Comparison of ENCODE assay signal across 24 mouse cellular contexts in the genomic region with DNA sequence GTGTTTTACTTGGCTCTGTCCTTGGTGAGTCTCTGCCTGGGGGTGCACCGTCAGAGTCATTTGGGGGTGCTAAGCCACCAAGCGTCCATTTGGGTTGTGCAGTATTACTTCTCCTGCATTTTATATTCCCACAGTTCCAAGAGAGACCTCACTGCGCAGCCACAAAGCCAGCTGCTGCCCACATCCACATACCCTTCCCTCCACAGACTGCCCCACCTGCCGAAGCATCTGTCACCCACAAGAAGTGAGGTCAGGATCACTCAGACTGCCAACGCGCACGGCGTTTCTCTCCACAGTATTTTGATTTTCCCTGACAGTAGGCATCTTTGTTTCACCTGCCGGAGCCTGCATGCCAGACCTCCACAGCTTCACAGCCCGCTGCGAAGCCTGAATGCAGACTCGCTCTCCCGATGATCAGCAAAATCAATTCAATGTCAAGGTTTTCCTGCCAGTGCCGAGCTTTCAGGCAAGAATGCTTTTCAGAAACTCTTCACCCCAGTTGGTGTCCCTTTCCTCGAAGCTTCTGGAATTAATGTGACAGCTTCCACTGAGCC. TPM values are rescaled to one million over a fixed set of nuclear protein-coding genes. Genes with fewer than 3 reads are reported as not detected.
DNase-seq lines count a peak whose midpoint lies in the region; ATAC-seq lines count a peak whose summit lies in the region.
"Had no signal": no experiment of that assay in that cellular context is flagged by ENCODE, and none has a peak within 500 bp of the region (broad histone marks: within the 10 kb centered on the region; RNA-seq: fewer than 3 reads in every experiment).

No protein-coding gene starts in this region.

- ATAC-seq in hindbrain, embryonic 11.5 days (ENCODE audit: low FRiP score) = no peak
- no peak for ATAC-seq in forebrain, embryonic 14.5 days
- no peak for ATAC-seq in hindbrain, embryonic 13.5 days (ENCODE audit: low FRiP score)
- no peak for ATAC-seq in midbrain, embryonic 15.5 days (replicated peaks)
- ATAC-seq: liver, postnatal 0 days had no signal

- H3K4me1 ChIP-seq in hindbrain, embryonic 10.5 days (replicated peaks) = peaks cover 22% of the 10 kb centered on the region
- no peaks in the 10 kb centered on the region for H3K4me1 ChIP-seq in hindbrain, embryonic 11.5 days (replicated peaks; ENCODE audit: control insufficient read depth, insufficient read depth, low read length)
- peaks cover 11% of the 10 kb centered on the region for H3K4me1 ChIP-seq in forebrain, embryonic 14.5 days (ENCODE audit: control insufficient read depth, insufficient read depth, low read length)
- H3K4me1 ChIP-seq in hindbrain, embryonic 13.5 days (replicated peaks) = peaks cover 30% of the 10 kb centered on the region
- H3K4me1 ChIP-seq in midbrain, embryonic 15.5 days = peaks cover 26% of the 10 kb centered on the region

- no peaks in the 10 kb centered on the region for H3K27me3 ChIP-seq in hindbrain, embryonic 10.5 days (ENCODE audit: insufficient read depth, poor library complexity, severe bottlenecking)
- no peaks in the 10 kb centered on the region for H3K27me3 ChIP-seq in hindbrain, embryonic 11.5 days (ENCODE audit: control insufficient read depth, insufficient read depth, low read length)
- no peaks in the 10 kb centered on the region for H3K27me3 ChIP-seq in forebrain, embryonic 14.5 days (replicated peaks; ENCODE audit: control insufficient read depth, insufficient read depth, low read length)
- no peaks in the 10 kb centered on the region for H3K27me3 ChIP-seq in hindbrain, embryonic 13.5 days
- no peaks in the 10 kb centered on the region for H3K27me3 ChIP-seq in midbrain, embryonic 15.5 days (replicated peaks)
- H3K27me3 ChIP-seq: embryonic facial prominence, embryonic 12.5 days had no signal

- H3K9ac ChIP-seq in hindbrain, embryonic 11.5 days (ENCODE audit: low read depth, low read length) = no peak overlapping the region
- no peak overlapping the region for H3K9ac ChIP-seq in forebrain, embryonic 14.5 days (ENCODE audit: low read length)
- H3K9ac ChIP-seq in hindbrain, embryonic 13.5 days = peak overlapping the region; percentile 53; the same call in 1 of the 2 replicates
- H3K9ac ChIP-seq in midbrain, embryonic 15.5 days = no peak overlapping the region
- H3K9ac ChIP-seq: embryonic facial prominence, embryonic 12.5 days; liver, postnatal 0 days had no signal

- H3K27ac ChIP-seq in hindbrain, embryonic 10.5 days = peak overlapping the region; percentile 13
- no peak overlapping the region for H3K27ac ChIP-seq in hindbrain, embryonic 11.5 days (ENCODE audit: low read depth, low read length)
- H3K27ac ChIP-seq in forebrain, embryonic 14.5 days (ENCODE audit: low read depth, low read length) = peak overlapping the region; percentile 48; the same call in 1 of the 2 replicates
- H3K27ac ChIP-seq in hindbrain, embryonic 13.5 days = peak overlapping the region; percentile 67
- H3K27ac ChIP-seq in midbrain, embryonic 15.5 days = peak overlapping the region; percentile 64
- H3K27ac ChIP-seq: embryonic facial prominence, embryonic 12.5 days; layer of hippocampus, adult 2 months had no signal

- H3K9me3 ChIP-seq in hindbrain, embryonic 10.5 days = no peaks in the 10 kb centered on the region
- no peaks in the 10 kb centered on the region for H3K9me3 ChIP-seq in hindbrain, embryonic 11.5 days (ENCODE audit: control insufficient read depth, low read length)
- H3K9me3 ChIP-seq in forebrain, embryonic 14.5 days (replicated peaks; ENCODE audit: control insufficient read depth, low read length) = no peaks in the 10 kb centered on the region
- no peaks in the 10 kb centered on the region for H3K9me3 ChIP-seq in hindbrain, embryonic 13.5 days
- no peaks in the 10 kb centered on the region for H3K9me3 ChIP-seq in midbrain, embryonic 15.5 days
- H3K9me3 ChIP-seq: embryonic facial prominence, embryonic 12.5 days had no signal

- no peak for DNase-seq in hindbrain, embryonic 10.5 days (ENCODE audit: low spot score)
- DNase-seq in hindbrain, embryonic 11.5 days (ENCODE audit: low spot score) = no peak
- peak; percentile 40 for DNase-seq in forebrain, embryonic 14.5 days (ENCODE audit: low spot score)
- no peak for DNase-seq in lung, postnatal 14 days
- DNase-seq in adrenal gland, adult 2 months = no peak
- no peak for DNase-seq in left cerebral cortex, postnatal 10 days (ENCODE audit: extremely low spot score in 1 of 2, low spot score in 2 of 2)
- DNase-seq: adrenal gland, postnatal 36 days; heart, adult 18-20 months; kidney, adult 11 months; kidney, postnatal 10 days; liver; liver, postnatal 0 days; right cerebral cortex, postnatal 25 days had no signal

- H3K4me2 ChIP-seq in hindbrain, embryonic 11.5 days (replicated peaks; ENCODE audit: low read depth, low read length) = no peak overlapping the region
- H3K4me2 ChIP-seq in forebrain, embryonic 14.5 days (ENCODE audit: low read length) = no peak overlapping the region
- H3K4me2 ChIP-seq in hindbrain, embryonic 13.5 days = 0 out of 2 replicates have a peak overlapping the region, but pooled peaks have one; percentile 27
- peak overlapping the region; percentile 20; the same call in 1 of the 2 replicates for H3K4me2 ChIP-seq in midbrain, embryonic 15.5 days
- H3K4me2 ChIP-seq: embryonic facial prominence, embryonic 12.5 days had no signal

- intact Hi-C loops in left cerebral cortex, postnatal 10 days (cut with DNase I) = no loop called here

- H3K36me3 ChIP-seq in hindbrain, embryonic 10.5 days = no peaks in the 10 kb centered on the region
- H3K36me3 ChIP-seq in hindbrain, embryonic 11.5 days (ENCODE audit: control insufficient read depth, insufficient read depth, low read length) = no peaks in the 10 kb centered on the region
- H3K36me3 ChIP-seq in forebrain, embryonic 14.5 days (ENCODE audit: control insufficient read depth, insufficient read depth, low read length) = no peaks in the 10 kb centered on the region
- H3K36me3 ChIP-seq in hindbrain, embryonic 13.5 days = no peaks in the 10 kb centered on the region
- no peaks in the 10 kb centered on the region for H3K36me3 ChIP-seq in midbrain, embryonic 15.5 days (replicated peaks)
- H3K36me3 ChIP-seq: embryonic facial prominence, embryonic 12.5 days had no signal

- 68% methylated on average over 15 of the region's 15 CpGs for WGBS in hindbrain, embryonic 10.5 days
- 57% methylated on average over 15 of the region's 15 CpGs for WGBS in hindbrain, embryonic 11.5 days
- WGBS in forebrain, embryonic 14.5 days = 49% methylated on average over 15 of the region's 15 CpGs
- 40% methylated on average over 15 of the region's 15 CpGs for WGBS in hindbrain, embryonic 13.5 days
- 38% methylated on average over 15 of the region's 15 CpGs for WGBS in midbrain, embryonic 15.5 days

- no peak overlapping the region for H3K4me3 ChIP-seq in hindbrain, embryonic 10.5 days
- H3K4me3 ChIP-seq in hindbrain, embryonic 11.5 days (ENCODE audit: low read depth, low read length) = no peak overlapping the region
- no peak overlapping the region for H3K4me3 ChIP-seq in forebrain, embryonic 14.5 days (ENCODE audit: low read depth, low read length)
- H3K4me3 ChIP-seq in hindbrain, embryonic 13.5 days = no peak overlapping the region
- H3K4me3 ChIP-seq in midbrain, embryonic 15.5 days = no peak overlapping the region
- H3K4me3 ChIP-seq: embryonic facial prominence, embryonic 12.5 days; layer of hippocampus, adult 2 months had no signal

RNA-seq across cellular contexts. Expression of a gene that starts 15.7 kb away (rescaled TPM):
- 6.0 and 6.6 TPM in 2 replicates for polyA plus RNA-seq in hindbrain, embryonic 10.5 days (2016; fragmentation: Nextera tagmentation; extraction: Ambion mirVana)
- 4.4 and 5.6 TPM in 2 replicates for polyA plus RNA-seq in hindbrain, embryonic 11.5 days (2014; fragmentation: Nextera tagmentation; extraction: Ambion mirVana)
- 4.4 and 9.0 TPM in 2 replicates for polyA plus RNA-seq in forebrain, embryonic 14.5 days (2014; fragmentation: Nextera tagmentation; extraction: Ambion mirVana)
- 15.8 and 16.8 TPM in 2 replicates for polyA plus RNA-seq in hindbrain, embryonic 13.5 days (2015; fragmentation: Nextera tagmentation; extraction: Ambion mirVana)
- 27.2 and 31.8 TPM in 2 replicates for polyA plus RNA-seq in midbrain, embryonic 15.5 days (2015; fragmentation: Nextera tagmentation; extraction: Ambion mirVana)
- total RNA-seq in adrenal gland, adult 2 months (2021) = 10 to 100 TPM; 20.6 to 22.5 TPM
- polyA plus RNA-seq in adrenal gland, adult 2 months (2012; rRNA removed) = 7.1 and 8.7 TPM in 2 replicates
- 10 to 100 TPM; 69.8 to 71.7 TPM for total RNA-seq in left cerebral cortex, postnatal 10 days (2021)

RNA-seq across cellular contexts. Expression of a gene that starts 38.6 kb away (rescaled TPM):
- polyA plus RNA-seq in hindbrain, embryonic 10.5 days (2016; fragmentation: Nextera tagmentation; extraction: Ambion mirVana) = not detected in 2 replicates
- polyA plus RNA-seq in hindbrain, embryonic 11.5 days (2014; fragmentation: Nextera tagmentation; extraction: Ambion mirVana) = not detected in 2 replicates
- not detected in 2 replicates for polyA plus RNA-seq in forebrain, embryonic 14.5 days (2014; fragmentation: Nextera tagmentation; extraction: Ambion mirVana)
- polyA plus RNA-seq in hindbrain, embryonic 13.5 days (2015; fragmentation: Nextera tagmentation; extraction: Ambion mirVana) = not detected in 2 replicates
- polyA plus RNA-seq in midbrain, embryonic 15.5 days (2015; fragmentation: Nextera tagmentation; extraction: Ambion mirVana) = not detected in 2 replicates
- total RNA-seq in adrenal gland, adult 2 months (2021) = not detected
- polyA plus RNA-seq in adrenal gland, adult 2 months (2012; rRNA removed) = not detected in 2 replicates
- total RNA-seq in left cerebral cortex, postnatal 10 days (2021) = not detected
- total RNA-seq: adrenal gland, postnatal 36 days; common myeloid progenitor, adult 5-6 weeks; gastrocnemius, adult 8-10 months; heart, adult 18-20 months; hematopoietic stem cell, adult 5-6 weeks; layer of hippocampus, adult 2 months; left cerebral cortex, adult 8-10 months; megakaryocyte-erythroid progenitor cell, adult 5-6 weeks had no signal
- polyA plus RNA-seq: embryonic facial prominence, embryonic 12.5 days; heart, embryonic 14.5 days; liver, postnatal 0 days; stomach, embryonic 16.5 days had no signal

RNA-seq across cellular contexts. Expression of a gene that starts 50.1 kb away (rescaled TPM):
- 0.25 and 0.50 TPM in 2 replicates for polyA plus RNA-seq in hindbrain, embryonic 10.5 days (2016; fragmentation: Nextera tagmentation; extraction: Ambion mirVana)
- polyA plus RNA-seq in hindbrain, embryonic 11.5 days (2014; fragmentation: Nextera tagmentation; extraction: Ambion mirVana) = 0.31 and 0.85 TPM in 2 replicates
- polyA plus RNA-seq in forebrain, embryonic 14.5 days (2014; fragmentation: Nextera tagmentation; extraction: Ambion mirVana) = 0.48 and 0.70 TPM in 2 replicates
- polyA plus RNA-seq in hindbrain, embryonic 13.5 days (2015; fragmentation: Nextera tagmentation; extraction: Ambion mirVana) = 0.31 and 0.68 TPM in 2 replicates
- polyA plus RNA-seq in midbrain, embryonic 15.5 days (2015; fragmentation: Nextera tagmentation; extraction: Ambion mirVana) = 1.1 and 1.6 TPM in 2 replicates
- total RNA-seq in adrenal gland, adult 2 months (2021) = under 1 TPM; 0.23 to 0.31 TPM
- 0.91 and 1.9 TPM in 2 replicates for polyA plus RNA-seq in adrenal gland, adult 2 months (2012; rRNA removed)
- total RNA-seq in left cerebral cortex, postnatal 10 days (2021) = 1 to 10 TPM; 1.6 to 3.4 TPM
- total RNA-seq: common myeloid progenitor, adult 5-6 weeks; hematopoietic stem cell, adult 5-6 weeks; megakaryocyte-erythroid progenitor cell, adult 5-6 weeks had no signal

Comparison
In these comparisons a context has a peak if more than half of its experiments do, and no peak if none do; other contexts are left out.
1. H3K4me2 ChIP-seq: peak in hindbrain, embryonic 13.5 days (single experiment) and midbrain, embryonic 15.5 days (single experiment); none in hindbrain, embryonic 11.5 days (single experiment) and forebrain, embryonic 14.5 days (single experiment).